Mouse (Mus musculus) spleen, adult 2 months (tissue): ENCODE results near the gene Cd40. TPM values are rescaled to one million over a fixed set of nuclear protein-coding genes. Genes with fewer than 3 reads are reported as not detected.
A peak's percentile ranks its signal among the peaks of the same experiment; 100 is the strongest.

Experiments used
- DNase-seq, 2 experiments: peaks; one replicate each; pipeline versions ENCODE4 v3.0.0 to v3.0.0-alpha.2; 2012 to 2021; ENCODE audit warnings: low spot score in 2 of 2, low read depth in 1 of 2
- H3K27ac ChIP-seq: fragments of 200-500 bp; 2 replicates; pipeline ENCODE4 v1.5.1; 2012; ENCODE audit warnings: low read length, inconsistent platforms; ENCODE audit not compliant: insufficient read depth
- H3K27me3 ChIP-seq: fragments of 200-500 bp; 2 replicates; pipeline ENCODE4 v1.6.1; 2012; ENCODE audit warnings: mild to moderate bottlenecking, moderate library complexity, low read length, inconsistent platforms; ENCODE audit not compliant: control insufficient read depth, insufficient read depth
- H3K36me3 ChIP-seq: fragments of 200-500 bp; 2 replicates; pipeline ENCODE4 v1.6.1; 2012; ENCODE audit warnings: mild to moderate bottlenecking, low read length, inconsistent platforms; ENCODE audit not compliant: control insufficient read depth, insufficient read depth
- H3K4me1 ChIP-seq: fragments of 200-500 bp; 2 replicates; pipeline ENCODE4 v1.6.1; 2011; ENCODE audit warnings: inconsistent platforms; ENCODE audit not compliant: control insufficient read depth, insufficient read depth, insufficient read length
- H3K4me3 ChIP-seq: fragments of 200-500 bp; 2 replicates; pipeline ENCODE4 v1.5.1; 2011; ENCODE audit warnings: mild to moderate bottlenecking, inconsistent platforms; ENCODE audit not compliant: insufficient read depth, insufficient read length; ENCODE audit errors: extremely low read depth
- CTCF ChIP-seq: fragments of 200-500 bp; IDR thresholded peaks from 2 replicates; pipeline ENCODE4 v1.5.1; 2011; ENCODE audit warnings: mild to moderate bottlenecking, inconsistent platforms; ENCODE audit not compliant: insufficient read depth, insufficient read length, insufficient replicate concordance; ENCODE audit errors: extremely low read depth
- POLR2A ChIP-seq: fragments of 200-500 bp; IDR thresholded peaks from 2 replicates; pipeline ENCODE4 v1.6.1; 2011; ENCODE audit warnings: low read depth, low read length, inconsistent platforms
- WGBS: fragments of 180-500 bp; shearing (Covaris S2); methylation state at CpG from one replicate; pipeline ENCODE4 v1.1.7; 2018; 5-methylcytosine and 5-hydroxymethylcytosine counted together
- polyA plus RNA-seq: library from polyadenylated mRNA; depleted of rRNA; stranded (reverse); fragments of >200 nt; gene quantifications from 2 replicates; pipeline ENCODE4 v1.2.3, GENCODE M21; 2012

The Cd40 gene
- polyA plus RNA-seq, 1 experiment, result 66.9 TPM

GRCm38 (mm10) chr2:165020490-165020889 is 34.9 kb upstream of the Cd40 start:
- DNase-seq, result no peak
- H3K27ac ChIP-seq, result no peak overlapping the region
- no peak overlapping the region for H3K4me3 ChIP-seq
- TF ChIP-seq CTCF (no peak), POLR2A (no peak)
- WGBS, result 95% methylated on average over 3 of the region's 3 CpGs
- no peaks in the 10 kb centered on the region for H3K4me1 ChIP-seq
- H3K36me3 ChIP-seq, result peaks cover 10% of the 10 kb centered on the region; the same call in 1 of the 2 replicates
- H3K27me3 ChIP-seq, result no peaks in the 10 kb centered on the region

GRCm38 (mm10) chr2:165027163-165027562 is 28.3 kb upstream of the Cd40 start:
- 14% methylated on average over 1 of the region's 1 CpGs for WGBS
- TF ChIP-seq CTCF, result no peak
- TF ChIP-seq POLR2A, result no peak
- H3K4me1 ChIP-seq, result no peaks in the 10 kb centered on the region

DNA sequence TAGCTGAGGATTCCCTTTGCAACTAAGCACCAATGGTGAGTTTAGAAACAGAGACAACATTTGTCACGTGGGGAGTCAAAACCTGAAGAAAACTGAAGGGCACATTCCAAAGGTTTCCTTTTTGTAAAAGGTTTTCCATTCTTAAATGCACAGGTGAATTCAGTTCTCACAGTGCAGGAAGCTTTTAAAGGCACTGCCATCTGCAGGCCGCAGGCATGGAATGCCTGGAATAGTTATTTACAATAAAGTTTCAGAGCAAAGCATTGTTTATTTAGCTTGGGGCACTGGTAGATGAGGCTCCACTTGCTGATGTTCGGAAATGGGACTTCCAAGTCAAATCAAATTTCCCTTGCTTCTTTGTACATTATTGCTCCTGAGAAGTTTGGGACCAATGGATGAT is 22.9 kb upstream of the Cd40 start:
- WGBS, result 81% methylated on average over 3 of the region's 3 CpGs
- Histone ChIP-seq H3K27me3 (no peaks in the 10 kb centered on the region), H3K27ac (no peak overlapping the region), H3K36me3 (no peaks in the 10 kb centered on the region), H3K4me1 (peaks cover 6% of the 10 kb centered on the region; the same call in 1 of the 2 replicates), H3K4me3 (no peak overlapping the region)
- TF ChIP-seq POLR2A (no peak), CTCF (no peak)
- DNase-seq, result no peak

More at GRCm38 (mm10) chr2:165027163-165027562, 28.3 kb upstream of the Cd40 start:
- H3K27ac ChIP-seq, result no peak overlapping the region
- H3K27me3 ChIP-seq, result no peaks in the 10 kb centered on the region
- DNase-seq, result no peak
- peaks cover 3% of the 10 kb centered on the region; the same call in 1 of the 2 replicates for H3K36me3 ChIP-seq
- H3K4me3 ChIP-seq, result no peak overlapping the region

- TF ChIP-seq CTCF (no peak), POLR2A (no peak)
- no peak overlapping the region for H3K27ac ChIP-seq
- WGBS, result 71% methylated on average over 6 of the region's 6 CpGs
- H3K36me3 ChIP-seq, result no peaks in the 10 kb centered on the region
- no peaks in the 10 kb centered on the region for H3K27me3 ChIP-seq
- peaks cover 6% of the 10 kb centered on the region; the same call in 1 of the 2 replicates for H3K4me1 ChIP-seq
- no peak overlapping the region for H3K4me3 ChIP-seq
- DNase-seq, result no peak
Measured at GRCm38 (mm10) chr2:165033306-165033705, 22.1 kb upstream of the Cd40 start.

DNA sequence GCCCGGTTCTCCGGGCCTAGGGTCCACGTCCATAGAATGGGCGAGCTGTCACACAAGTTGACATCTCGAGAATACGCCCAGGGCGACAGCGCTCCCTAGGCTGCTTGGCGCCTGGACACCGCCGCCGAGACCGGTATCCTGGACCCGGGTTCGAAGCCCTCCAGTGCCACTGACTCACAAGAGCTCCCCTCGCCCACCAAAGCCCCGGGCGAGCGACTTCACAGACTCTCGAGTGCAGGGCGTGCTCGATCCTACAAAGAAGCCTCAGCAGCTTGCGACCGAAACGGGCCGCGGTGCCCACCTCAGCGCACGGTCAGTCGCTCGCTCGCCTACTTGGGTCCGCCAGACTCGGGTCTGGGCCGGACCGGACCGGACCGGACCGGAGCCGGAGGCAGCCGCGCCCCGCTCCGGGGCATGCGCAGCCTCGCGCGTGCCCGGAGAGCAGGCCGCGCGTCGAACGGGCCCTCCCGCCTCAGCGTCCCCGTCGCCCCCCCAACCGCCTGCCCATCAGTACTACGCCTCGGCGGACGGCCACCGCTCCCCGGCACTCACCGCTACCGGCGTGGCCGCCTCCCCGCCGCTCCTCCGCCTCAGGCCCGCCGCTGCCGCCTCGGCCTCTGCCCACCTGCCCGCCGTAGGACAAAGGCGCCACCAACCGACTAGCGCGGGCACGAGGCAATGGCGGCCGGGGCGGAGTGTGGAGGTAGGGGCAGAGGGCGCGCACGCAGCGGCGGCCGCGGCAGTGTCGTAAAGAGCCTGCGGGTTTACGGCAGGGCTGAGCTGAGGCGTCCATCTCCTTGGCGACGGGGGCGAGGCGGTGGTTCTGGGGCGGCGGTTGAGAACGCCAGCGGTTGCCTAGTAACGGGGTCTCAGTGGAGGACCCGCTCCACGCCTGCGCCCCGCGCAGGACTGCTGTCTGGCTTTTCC is 21.0 kb upstream of the Cd40 start, which contains the start of gene Ncoa5:
TSS of gene Ncoa5 (minus strand) at position 737 of the 927 bp plus-strand sequence.
- H3K27ac ChIP-seq, result peak within 1 kb of the TSS; percentile 78
- TF ChIP-seq CTCF, result 0 out of 2 replicates have a peak, but pooled peaks have one; percentile 8
- TF ChIP-seq POLR2A, result peak; percentile 18; the same call in 1 of the 2 replicates
- WGBS, result under 1% methylated on average over 98 of the region's 111 CpGs
- peak within 1 kb of the TSS; percentile 95 for H3K4me3 ChIP-seq
- H3K27me3 ChIP-seq, result no peaks in the 10 kb centered on the region
- DNase-seq, result peak; percentile 86 to 99
- peaks cover 6% of the 10 kb centered on the region; the same call in 1 of the 2 replicates for H3K4me1 ChIP-seq
- no peaks in the 10 kb centered on the region for H3K36me3 ChIP-seq

GRCm38 (mm10) chr2:165035058-165035431 is 20.4 kb upstream of the Cd40 start:
- Histone ChIP-seq H3K36me3 (no peaks in the 10 kb centered on the region), H3K4me3 (no peak overlapping the region; the same call in 1 of the 2 replicates), H3K27ac (no peak overlapping the region), H3K27me3 (no peaks in the 10 kb centered on the region), H3K4me1 (peaks cover 6% of the 10 kb centered on the region; the same call in 1 of the 2 replicates)
- WGBS, result 61% methylated on average over 5 of the region's 5 CpGs
- TF ChIP-seq POLR2A (no peak), CTCF (no peak)
- no peak for DNase-seq

DNA sequence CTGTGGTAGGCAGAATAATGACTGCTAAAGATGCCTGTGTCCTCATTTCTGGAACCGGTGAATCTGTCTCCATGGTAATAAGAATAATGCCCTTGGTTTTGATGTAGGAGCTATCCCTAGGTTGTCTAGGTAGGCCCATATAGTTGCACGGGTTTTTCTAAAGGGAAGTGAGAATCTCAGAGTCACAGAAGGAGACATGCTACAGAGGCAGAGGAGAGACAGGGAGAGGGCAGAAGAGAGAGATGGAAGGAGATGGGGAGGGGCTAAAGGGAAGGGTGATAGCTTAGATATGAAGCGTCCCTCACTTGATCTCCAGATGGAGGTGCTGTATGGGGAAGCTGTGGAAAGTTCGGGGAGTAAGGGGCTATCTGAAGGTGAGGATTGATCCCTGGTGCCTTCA is 18.0 kb upstream of the Cd40 start:
- no peak for TF ChIP-seq CTCF
- TF ChIP-seq POLR2A, result no peak
- WGBS, result 54% methylated on average over 4 of the region's 4 CpGs
- Histone ChIP-seq H3K27me3 (no peaks in the 10 kb centered on the region), H3K27ac (no peak overlapping the region), H3K36me3 (no peaks in the 10 kb centered on the region), H3K4me1 (peaks cover 6% of the 10 kb centered on the region; the same call in 1 of the 2 replicates), H3K4me3 (no peak overlapping the region)
- no peak for DNase-seq
